Mouse (Mus musculus) T-helper 17 cell (primary cell): ENCODE measurements at regions not wholly inside any gene's neighbourhood (a gene's known extent, or its start where the extent isn't known, plus 50 kb on each side); places are given as distances from the start of the nearest gene placed in this dataset.

Source experiments
- in situ Hi-C, 2 experiments: fragments of 300-600 bp; cut with MboI, MseI; formaldehyde crosslinking; loops; 1 replicate in 1 of 2; 2 replicates in 1 of 2; pipeline ENCODE4 v1.15.1; 2025; ENCODE audit warnings: high pct_unique_total_duplicates in 2 of 2

DNA sequence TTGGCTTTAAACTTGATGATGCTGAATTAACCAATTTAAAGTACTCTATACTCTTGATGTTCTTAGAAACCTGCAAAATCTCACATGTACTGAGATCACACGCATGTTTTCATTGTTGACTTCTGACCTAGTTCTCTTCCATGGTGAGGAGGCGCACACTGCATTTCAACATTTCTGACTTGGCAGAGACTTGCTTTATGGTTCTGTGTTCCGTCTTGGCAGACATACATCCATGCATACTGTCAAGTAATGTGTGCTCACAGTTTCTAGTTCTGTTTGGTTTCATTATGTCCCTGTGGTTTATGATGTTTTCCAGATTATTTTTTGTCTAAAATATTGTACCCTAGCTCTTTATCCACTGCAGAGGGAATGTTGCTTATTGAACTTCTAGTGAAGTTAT lies 198.5 kb downstream of the Gm11077 start:
- in situ Hi-C loops, result no loop called here

DNA sequence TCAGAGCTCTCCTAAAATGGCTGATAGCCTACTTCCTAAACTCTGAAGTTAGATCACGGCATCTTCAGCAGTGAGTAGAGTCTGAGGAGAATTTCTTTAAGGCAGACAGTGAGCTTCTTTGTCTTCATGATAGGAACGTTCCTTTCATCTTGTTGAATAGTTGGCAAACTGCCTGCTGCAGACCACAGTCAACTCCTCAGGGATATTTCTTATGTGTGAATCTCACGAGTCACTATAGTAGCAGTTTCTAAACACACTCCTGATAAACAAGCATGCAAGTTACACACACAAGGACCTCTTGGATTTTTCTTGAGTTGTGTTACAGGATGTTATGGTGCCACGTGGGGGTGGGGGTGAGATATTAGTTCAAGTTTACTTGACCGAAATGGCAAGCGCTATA lies 205.2 kb downstream of the Gm11077 start:
- in situ Hi-C loops, result no loop called here

DNA sequence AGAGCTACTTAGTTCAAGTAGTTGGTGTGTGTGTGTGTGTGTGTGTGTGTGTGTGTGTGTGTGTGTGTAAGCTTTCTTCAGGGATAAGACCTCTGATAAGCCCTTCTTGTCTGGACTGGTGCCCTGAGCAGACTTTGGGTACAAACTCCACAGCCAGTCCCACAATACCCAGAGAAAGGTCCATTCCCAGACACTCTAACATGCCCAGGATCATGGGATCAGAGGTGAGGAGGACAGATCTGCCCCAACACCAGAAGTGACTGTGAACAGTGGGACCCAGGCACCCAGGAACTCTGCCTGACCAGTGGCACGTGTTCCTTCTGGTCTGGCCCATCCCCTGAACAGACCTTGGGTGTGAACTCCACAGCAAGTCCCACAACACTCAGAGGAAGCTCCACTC lies 208.9 kb downstream of the Gm11077 start:
- in situ Hi-C loops, result no loop called here

- in situ Hi-C loops, result no loop called here
Observed at GRCm38 (mm10) chr6:140946720-140947119, 217.6 kb downstream of the Gm11077 start.

GRCm38 (mm10) chr6:140950483-140950882 lies 221.4 kb downstream of the Gm11077 start:
- in situ Hi-C loops, result no loop called here

DNA sequence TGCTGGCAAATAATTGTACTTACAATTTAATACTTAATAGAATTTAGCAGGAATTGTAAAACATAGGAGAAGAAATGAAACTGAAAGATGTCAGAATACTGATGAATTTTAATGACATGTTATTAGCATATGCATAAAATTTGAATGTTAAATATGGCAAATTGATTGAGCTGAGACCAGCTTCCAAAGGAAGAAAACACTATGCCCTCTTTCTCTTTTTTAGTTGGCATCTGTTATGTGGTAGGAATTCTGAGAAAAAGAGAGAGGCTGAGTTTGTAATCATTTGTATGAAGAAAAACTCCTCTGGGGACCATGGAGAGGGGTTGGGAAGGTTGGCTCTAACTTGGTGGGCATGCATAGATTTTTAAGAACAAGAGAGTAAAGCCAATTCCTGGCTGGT lies 224.2 kb downstream of the Gm11077 start:
- in situ Hi-C loops, result no loop called here

DNA sequence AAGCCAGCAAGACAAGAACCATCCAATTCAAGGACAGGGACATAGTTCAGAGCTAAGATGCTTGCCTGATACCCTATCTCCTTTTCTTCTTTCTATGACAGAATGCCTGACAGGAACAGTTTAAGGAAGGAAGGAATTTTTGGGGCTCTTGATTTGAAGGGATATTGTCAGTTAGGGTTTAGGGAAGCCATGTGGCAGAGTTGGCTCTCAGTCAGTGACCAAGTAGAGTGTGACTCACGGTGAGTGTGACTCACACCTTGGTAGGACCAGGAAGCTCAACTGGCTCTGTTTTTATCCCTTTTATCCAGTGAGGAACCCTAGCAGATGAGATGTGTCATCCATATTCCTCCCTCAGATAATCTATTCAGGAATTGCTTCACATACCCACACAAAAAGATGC lies 224.6 kb downstream of the Gm11077 start:
- in situ Hi-C loops, result no loop called here

GRCm38 (mm10) chr6:140955751-140956521 lies 226.9 kb downstream of the Gm11077 start:
- in situ Hi-C loops, result no loop called here

DNA sequence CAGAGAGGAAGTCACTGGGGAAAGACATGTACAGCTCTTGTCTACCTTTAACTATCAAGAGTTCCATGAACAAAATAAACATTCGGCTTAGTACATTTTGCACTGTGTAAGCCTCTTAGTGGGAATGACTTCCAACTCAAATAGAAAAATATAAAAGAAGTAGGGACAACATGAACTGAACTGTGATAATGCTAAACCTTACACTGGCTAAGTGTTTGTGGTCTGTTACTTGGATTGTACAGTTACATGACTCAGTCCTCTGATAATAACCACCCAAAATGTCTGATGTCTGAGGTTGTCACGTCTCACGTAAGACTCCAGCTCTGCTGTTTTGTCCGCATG lies 227.4 kb downstream of the Gm11077 start:
- in situ Hi-C loops, result no loop called here

DNA sequence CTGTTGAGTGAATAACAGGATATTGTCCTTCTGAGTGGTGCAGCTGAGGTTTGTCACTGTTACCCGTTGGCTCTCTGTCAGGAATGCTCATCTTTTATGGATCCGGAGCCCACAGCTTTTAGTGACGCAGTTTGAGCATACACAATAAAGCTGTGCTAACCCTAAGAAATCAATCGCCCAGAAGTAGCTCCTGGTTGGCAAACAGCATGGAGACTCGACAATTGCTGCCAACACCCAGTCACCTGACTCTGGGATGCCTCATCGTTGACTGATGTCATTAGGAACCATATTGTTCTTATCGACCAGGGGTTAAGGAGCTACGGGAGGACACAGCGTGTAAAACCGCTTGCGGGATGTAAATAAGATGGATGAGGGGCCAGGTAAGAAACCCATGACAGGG lies 232.9 kb downstream of the Gm11077 start:
- in situ Hi-C loops, result no loop called here

DNA sequence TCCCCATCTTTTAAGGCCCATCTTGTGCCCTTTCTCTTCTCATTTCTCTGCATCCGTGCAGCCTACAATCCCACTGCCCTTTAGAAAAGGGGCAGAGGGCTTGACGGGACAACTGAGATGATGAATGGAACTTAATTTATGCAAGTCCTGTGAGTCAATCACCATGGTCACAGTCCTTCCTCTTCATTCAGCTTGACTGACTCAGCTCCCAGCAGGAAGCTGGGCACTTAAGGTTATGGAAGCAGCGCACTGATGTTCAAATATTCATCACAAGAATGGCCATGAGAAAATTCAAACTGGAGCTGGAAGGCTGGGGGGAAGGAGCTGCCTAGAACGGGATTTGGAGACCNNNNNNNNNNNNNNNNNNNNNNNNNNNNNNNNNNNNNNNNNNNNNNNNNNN lies 233.5 kb downstream of the Gm11077 start:
- in situ Hi-C loops, result no loop called here

DNA sequence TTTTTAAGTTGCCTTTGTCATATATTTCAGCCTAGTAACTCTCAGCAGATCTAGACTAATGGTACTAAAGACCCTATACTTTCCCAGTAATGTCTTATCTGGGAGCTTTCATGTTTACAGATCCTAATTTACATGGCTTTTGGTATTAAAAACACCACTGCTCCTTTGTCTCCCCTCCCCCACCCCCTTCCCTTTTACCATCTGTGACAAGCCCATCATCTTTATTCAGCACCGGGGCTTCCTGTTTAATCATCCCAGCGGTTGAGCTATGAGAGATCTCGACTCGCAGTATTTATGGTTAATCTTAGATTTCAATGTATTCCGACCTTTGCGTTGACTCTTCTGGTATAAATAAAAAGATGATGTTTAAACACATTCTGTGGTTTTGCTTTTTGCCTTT lies 244.6 kb downstream of the Gm11077 start:
- in situ Hi-C loops, result no loop called here

DNA sequence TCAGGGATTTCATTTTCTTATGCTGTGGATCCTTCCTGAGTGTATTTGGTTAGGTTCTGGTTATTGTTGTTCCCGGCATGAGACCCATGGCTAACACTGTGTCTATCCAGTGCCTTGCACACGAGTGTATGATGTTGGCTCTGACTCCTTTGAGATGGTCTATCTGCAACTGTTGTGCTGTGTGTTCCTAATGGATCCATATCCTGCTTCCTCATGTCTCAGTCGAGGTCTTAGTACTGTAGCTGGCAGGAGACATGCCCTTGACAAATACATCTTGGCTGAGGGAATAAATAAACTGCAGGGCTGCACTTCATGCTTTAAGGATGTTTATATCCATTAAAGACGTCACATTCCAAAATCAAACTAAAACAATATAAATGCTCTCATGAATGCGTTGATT lies 247.9 kb downstream of the Gm11077 start:
- in situ Hi-C loops, result no loop called here

- in situ Hi-C loops, result no loop called here
Observed at GRCm38 (mm10) chr6:140983610-140984009, 254.5 kb downstream of the Gm11077 start.

DNA sequence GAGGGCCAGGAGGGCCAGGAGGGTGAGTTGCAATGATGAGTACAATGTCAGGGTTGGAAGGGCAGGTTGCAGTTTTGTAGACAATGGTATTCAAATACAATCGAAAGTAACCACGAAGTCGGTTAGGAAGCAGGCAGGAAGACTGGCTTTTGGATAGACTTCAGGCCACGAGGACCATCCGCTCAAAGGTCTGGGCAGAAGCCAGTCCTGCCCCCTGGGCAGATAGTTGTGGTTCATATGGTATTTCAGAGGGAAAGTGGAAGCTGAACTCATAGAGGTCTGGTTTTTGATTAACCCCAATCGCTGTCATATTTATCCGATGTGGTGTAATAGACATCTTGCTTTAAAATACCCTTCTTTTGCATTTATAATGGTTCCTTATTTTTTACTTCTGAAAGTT lies 255.2 kb downstream of the Gm11077 start:
- in situ Hi-C loops, result no loop called here

GRCm38 (mm10) chr6:140993643-140994580 lies 255.2 kb upstream of the Pde3a start:
- in situ Hi-C loops, result no loop called here

- in situ Hi-C loops, result no loop called here
Observed at GRCm38 (mm10) chr6:140995340-140996135, 253.5 kb upstream of the Pde3a start.

GRCm38 (mm10) chr6:140998069-140998468 lies 251.0 kb upstream of the Pde3a start:
- in situ Hi-C loops, result no loop called here

DNA sequence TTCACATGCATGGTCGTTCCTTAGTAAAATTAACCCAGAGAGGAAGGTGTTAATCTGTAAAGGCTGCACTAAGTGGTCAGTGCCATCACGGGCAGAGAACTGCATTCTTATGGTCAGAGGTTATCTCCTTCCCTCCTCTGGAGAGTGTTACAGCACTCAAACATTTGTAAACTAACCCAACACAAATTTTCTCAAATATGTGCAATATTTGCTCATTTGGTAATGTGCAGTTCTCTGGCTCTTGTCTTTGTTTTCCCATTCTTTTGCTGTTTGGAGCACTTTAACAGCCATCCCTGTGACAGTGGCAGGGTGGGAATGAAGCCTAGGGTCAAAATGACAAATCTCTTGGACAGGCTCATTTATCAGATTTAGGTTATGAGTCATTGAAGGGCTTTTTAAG lies 248.5 kb upstream of the Pde3a start:
- in situ Hi-C loops, result no loop called here

- in situ Hi-C loops, result no loop called here
Observed at GRCm38 (mm10) chr6:141001306-141001705, 247.8 kb upstream of the Pde3a start.

- in situ Hi-C loops, result no loop called here
Observed at GRCm38 (mm10) chr6:141015055-141015681, 233.9 kb upstream of the Pde3a start.

DNA sequence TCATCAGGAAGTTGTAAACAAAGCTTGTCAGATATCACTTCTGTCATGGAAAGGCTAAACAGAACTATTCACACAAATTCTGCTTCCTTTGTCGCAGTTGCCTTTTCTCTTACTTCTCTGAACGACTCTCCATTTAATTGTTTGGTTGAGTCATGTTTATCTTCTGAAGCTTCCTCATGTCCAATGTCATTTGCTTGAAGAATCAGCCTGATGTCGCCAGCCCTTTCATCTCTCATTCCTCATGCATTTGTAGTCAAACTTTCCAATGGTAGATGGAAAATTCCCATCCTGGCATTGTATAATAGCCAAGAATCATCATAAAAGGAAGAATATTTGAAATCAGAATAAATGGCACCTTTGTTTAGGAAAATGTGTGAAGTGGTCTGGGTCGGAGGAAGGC lies 225.6 kb upstream of the Pde3a start:
- in situ Hi-C loops, result no loop called here
